Mouse (Mus musculus) lung, adult 2 months (tissue): ENCODE data around the gene Nup133.
A peak's percentile ranks its signal among the peaks of the same experiment; 100 is the strongest.

Source experiments
- CTCF ChIP-seq: fragments of 200-500 bp; IDR thresholded peaks from 2 replicates; pipeline ENCODE4 v1.5.1; 2011; ENCODE audit warnings: mild to moderate bottlenecking, low read length, control low read depth; ENCODE audit not compliant: insufficient read depth
- POLR2A ChIP-seq: fragments of 200-500 bp; IDR thresholded peaks from 2 replicates; pipeline ENCODE4 v1.6.1; 2011; ENCODE audit warnings: low read depth, mild to moderate bottlenecking, control low read depth, low read length, borderline replicate concordance; ENCODE audit errors: extremely low read depth

GRCm38 (mm10) chr8:123948942-123949685, at the start of gene Nup133:
- TF ChIP-seq CTCF (no peak), POLR2A (peak; percentile 57; the same call in 1 of the 2 replicates)
